Mouse (Mus musculus) midbrain, embryonic 11.5 days (tissue): ENCODE measurements around the gene Mical1. TPM values are rescaled to one million over a fixed set of nuclear protein-coding genes. Genes with fewer than 3 reads are reported as not detected.
A peak's percentile ranks its signal among the peaks of the same experiment; 100 is the strongest.
"Not testable (repeated sequence)": the region's sequence is repeated elsewhere in the genome, so short reads cannot be mapped to it uniquely, and the experiment has no call there.

Source experiments
- ATAC-seq: fragments of 200-750 bp; cut with Nextera tagmentation; 2 replicates; pipeline ENCODE4 v1.8.0; 2017; ENCODE audit warnings: moderate TSS enrichment, moderate library complexity; ENCODE audit not compliant: low FRiP score
- DNase-seq: peaks from one replicate; pipeline ENCODE4 v3.0.0; 2015; ENCODE audit warnings: low spot score; ENCODE audit errors: missing footprints
- H3K27ac ChIP-seq: fragments of 300-500 bp; sonication (generic); 2 replicates; pipeline ENCODE4 v1.5.1; 2014; ENCODE audit warnings: low read depth, low read length
- H3K27me3 ChIP-seq: fragments of 300-500 bp; sonication (generic); 2 replicates; pipeline ENCODE4 v1.6.1; 2014; ENCODE audit warnings: mild to moderate bottlenecking, low read length, moderate library complexity, mixed read lengths; ENCODE audit not compliant: control insufficient read depth, insufficient read depth
- H3K36me3 ChIP-seq: fragments of 300-500 bp; sonication (generic); 2 replicates; pipeline ENCODE4 v1.6.1; 2014; ENCODE audit warnings: mild to moderate bottlenecking, low read length, moderate library complexity, mixed read lengths; ENCODE audit not compliant: control insufficient read depth, insufficient read depth
- H3K4me1 ChIP-seq: fragments of 300-500 bp; sonication (generic); 2 replicates; pipeline ENCODE4 v1.6.1; 2014; ENCODE audit warnings: low read length; ENCODE audit not compliant: control insufficient read depth, insufficient read depth
- H3K4me2 ChIP-seq: fragments of 300-500 bp; sonication (generic); 2 replicates; pipeline ENCODE4 v1.6.1; 2014; ENCODE audit warnings: mild to moderate bottlenecking, moderate library complexity
- H3K4me3 ChIP-seq: fragments of 300-500 bp; sonication (generic); 2 replicates; pipeline ENCODE4 v1.5.1; 2014; ENCODE audit warnings: low read depth, low read length
- H3K9ac ChIP-seq: fragments of 300-500 bp; sonication (generic); 2 replicates; pipeline ENCODE4 v1.6.1; 2014; ENCODE audit warnings: low read length
- H3K9me3 ChIP-seq: fragments of 300-500 bp; sonication (generic); 2 replicates; pipeline ENCODE4 v1.6.1; 2016; ENCODE audit warnings: low read length; ENCODE audit not compliant: control insufficient read depth
- WGBS: fragments of 180-500 bp; shearing (Covaris S2); extraction: QIAGEN DNeasy Blood & Tissue Kit; methylation state at CpG from one replicate; pipeline ENCODE4 v1.1.7; 2014; 5-methylcytosine and 5-hydroxymethylcytosine counted together
- polyA plus RNA-seq: library from polyadenylated mRNA; unstranded; fragments of >200 nt; fragmentation: Nextera tagmentation; extraction: Ambion mirVana; gene quantifications from 2 replicates; pipeline ENCODE4 v1.2.1, GENCODE M21; 2014

Gene Mical1
- polyA plus RNA-seq, 1 experiment from 2014 or later: 34.0 TPM

- H3K27ac ChIP-seq, H3K9me3 ChIP-seq, H3K4me3 ChIP-seq, H3K9ac ChIP-seq, H3K27me3 ChIP-seq, H3K4me1 ChIP-seq, H3K36me3 ChIP-seq, H3K4me2 ChIP-seq: not testable (repeated sequence)
- DNase-seq: peak; percentile 91
- 1% methylated on average over 3 of the region's 3 CpGs for WGBS
- peak; percentile 46; the same call in 1 of the 2 replicates for ATAC-seq
Measured at GRCm38 (mm10) chr10:41505446-41505845, 29.3 kb downstream of the Mical1 start.

DNA sequence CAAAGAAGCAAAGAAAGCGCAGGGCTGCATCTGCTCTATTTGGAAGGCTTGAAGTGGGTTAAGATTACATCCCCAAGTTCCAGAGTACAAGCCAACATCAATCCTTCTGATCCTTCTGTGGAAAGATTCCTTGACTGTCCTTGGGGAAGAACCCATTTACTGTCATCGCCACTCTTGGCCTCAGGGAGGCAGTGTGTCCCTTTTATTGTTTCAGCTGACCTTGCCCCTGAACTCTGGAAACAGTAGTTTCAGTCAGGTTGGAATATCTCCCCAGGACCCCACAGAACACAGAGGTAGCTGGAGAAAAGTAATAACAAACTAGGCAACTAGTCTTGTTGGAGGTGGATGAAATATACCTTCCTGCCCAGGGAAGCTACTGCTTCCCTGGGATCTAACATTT is 33.0 kb downstream of the Mical1 start:
- H3K9me3 ChIP-seq: no peaks in the 10 kb centered on the region
- ATAC-seq: no peak
- H3K27ac ChIP-seq: no peak overlapping the region
- no peaks in the 10 kb centered on the region for H3K36me3 ChIP-seq
- no peak overlapping the region for H3K9ac ChIP-seq
- H3K4me3 ChIP-seq: no peak overlapping the region
- no peak overlapping the region for H3K4me2 ChIP-seq
- no peaks in the 10 kb centered on the region for H3K27me3 ChIP-seq
- DNase-seq: no peak
- no peaks in the 10 kb centered on the region for H3K4me1 ChIP-seq
- WGBS: 33% methylated on average over 2 of the region's 2 CpGs

DNA sequence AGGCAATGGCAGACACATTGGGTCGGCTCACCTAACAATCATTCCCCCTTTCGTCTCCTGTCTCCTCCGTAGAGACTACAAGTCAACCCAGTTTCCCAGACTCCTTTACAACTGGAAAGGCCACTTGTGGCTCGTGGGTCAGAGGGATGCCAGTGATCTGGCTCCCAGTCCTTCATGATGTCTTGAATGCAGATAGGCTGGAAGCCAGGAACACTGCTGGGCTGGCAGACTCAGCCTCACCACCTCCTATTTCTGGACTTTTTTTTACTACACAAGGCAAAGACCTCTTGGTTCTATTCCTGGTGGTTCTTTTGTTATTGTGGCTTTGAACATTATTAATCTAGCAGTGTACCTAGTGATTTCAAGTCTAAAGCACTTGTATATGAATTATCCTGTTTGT is 38.2 kb downstream of the Mical1 start:
- H3K27me3 ChIP-seq: no peaks in the 10 kb centered on the region
- no peak overlapping the region for H3K9ac ChIP-seq
- no peaks in the 10 kb centered on the region for H3K4me1 ChIP-seq
- no peak overlapping the region for H3K4me3 ChIP-seq
- no peak for ATAC-seq
- H3K4me2 ChIP-seq: no peak overlapping the region
- DNase-seq: no peak
- WGBS: 82% methylated on average over 4 of the region's 4 CpGs
- no peak overlapping the region for H3K27ac ChIP-seq
- H3K9me3 ChIP-seq: no peaks in the 10 kb centered on the region
- H3K36me3 ChIP-seq: no peaks in the 10 kb centered on the region

DNA sequence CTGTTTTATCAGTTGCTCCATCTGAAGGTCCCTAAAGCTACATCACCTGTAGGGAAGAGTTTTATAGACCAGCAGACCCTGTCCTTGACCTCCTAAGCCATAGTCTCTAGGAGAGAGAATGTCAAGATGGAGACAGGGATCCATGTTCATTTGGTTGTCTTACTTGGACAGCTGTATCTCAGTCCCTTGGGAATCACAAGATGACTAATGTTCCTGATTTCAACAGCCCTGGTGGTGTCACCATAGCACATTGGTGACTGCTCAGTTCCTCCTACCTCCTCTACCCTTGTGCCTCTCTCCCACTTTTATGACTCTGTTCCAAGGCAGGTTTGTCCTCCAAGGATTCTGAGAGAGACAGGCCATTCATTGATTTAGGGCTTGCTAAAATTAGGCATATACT is 38.8 kb downstream of the Mical1 start:
- Histone ChIP-seq H3K9me3 (no peaks in the 10 kb centered on the region), H3K36me3 (no peaks in the 10 kb centered on the region)

GRCm38 (mm10) chr10:41518508-41518980 is 42.4 kb downstream of the Mical1 start:
- Histone ChIP-seq H3K4me3 (peak overlapping the region; percentile 90), H3K9ac (peak overlapping the region; percentile 94), H3K27me3 (no peaks in the 10 kb centered on the region), H3K9me3 (no peaks in the 10 kb centered on the region), H3K36me3 (no peaks in the 10 kb centered on the region), H3K4me1 (peaks cover 15% of the 10 kb centered on the region), H3K4me2 (peak overlapping the region; percentile 62), H3K27ac (peak overlapping the region; percentile 93)
- DNase-seq (no peak), ATAC-seq (peak; percentile 69)
- WGBS: under 1% methylated on average over 23 of the region's 23 CpGs

More for the DNA sequence above, 38.8 kb downstream of the Mical1 start:
- Histone ChIP-seq H3K4me1 (no peaks in the 10 kb centered on the region), H3K27ac (no peak overlapping the region), H3K9ac (no peak overlapping the region), H3K27me3 (no peaks in the 10 kb centered on the region), H3K4me2 (no peak overlapping the region), H3K4me3 (no peak overlapping the region)
- no peak for ATAC-seq
- no peak for DNase-seq

GRCm38 (mm10) chr10:41518981-41519618 is 43.0 kb downstream of the Mical1 start, which contains the start of gene Cd164:
TSS of gene Cd164 (plus strand) at chr10:41519414.
- no peaks in the 10 kb centered on the region for H3K36me3 ChIP-seq
- peak within 1 kb of the TSS; percentile 93 for H3K27ac ChIP-seq
- H3K4me3 ChIP-seq: peak within 1 kb of the TSS; percentile 90
- peak within 1 kb of the TSS; percentile 62 for H3K4me2 ChIP-seq
- H3K9ac ChIP-seq: peak within 1 kb of the TSS; percentile 94
- under 1% methylated on average over 67 of the region's 69 CpGs for WGBS
- peaks cover 15% of the 10 kb centered on the region for H3K4me1 ChIP-seq
- DNase-seq (peak; percentile 99), ATAC-seq (peak; percentile 94)
- H3K9me3 ChIP-seq: no peaks in the 10 kb centered on the region
- H3K27me3 ChIP-seq: no peaks in the 10 kb centered on the region

GRCm38 (mm10) chr10:41519640-41520409 is 43.7 kb downstream of the Mical1 start:
- Histone ChIP-seq H3K4me3 (peak overlapping the region; percentile 90), H3K4me2 (peak overlapping the region; percentile 62), H3K9ac (peak overlapping the region; percentile 94), H3K27me3 (no peaks in the 10 kb centered on the region), H3K4me1 (peaks cover 15% of the 10 kb centered on the region), H3K36me3 (no peaks in the 10 kb centered on the region), H3K27ac (peak overlapping the region; percentile 93), H3K9me3 (no peaks in the 10 kb centered on the region)
- ATAC-seq (peak; percentile 68; the same call in 1 of the 2 replicates), DNase-seq (peak; percentile 94)
- under 1% methylated on average over 65 of the region's 65 CpGs for WGBS

DNA sequence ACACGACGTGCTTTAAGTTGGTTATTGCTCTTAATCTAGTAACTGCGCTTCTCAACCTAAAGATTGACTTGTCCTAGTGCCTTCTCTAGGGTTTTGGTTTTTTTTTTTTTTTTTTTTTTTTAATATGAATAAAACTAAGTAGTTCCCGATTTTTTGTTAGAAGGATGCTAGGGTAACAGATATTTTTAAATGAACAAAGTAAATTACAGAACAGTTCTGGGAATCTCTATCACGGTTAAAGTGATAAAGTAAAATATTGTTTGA is 44.2 kb downstream of the Mical1 start:
- H3K4me1 ChIP-seq: peaks cover 15% of the 10 kb centered on the region
- H3K36me3 ChIP-seq: no peaks in the 10 kb centered on the region
- WGBS: 7% methylated on average over 5 of the region's 5 CpGs
- no peaks in the 10 kb centered on the region for H3K9me3 ChIP-seq
- H3K4me3 ChIP-seq: peak overlapping the region; percentile 90
- ATAC-seq: no peak
- no peak overlapping the region for H3K27ac ChIP-seq
- no peak for DNase-seq
- H3K4me2 ChIP-seq: peak overlapping the region; percentile 62
- H3K9ac ChIP-seq: peak overlapping the region; percentile 94
- H3K27me3 ChIP-seq: no peaks in the 10 kb centered on the region

DNA sequence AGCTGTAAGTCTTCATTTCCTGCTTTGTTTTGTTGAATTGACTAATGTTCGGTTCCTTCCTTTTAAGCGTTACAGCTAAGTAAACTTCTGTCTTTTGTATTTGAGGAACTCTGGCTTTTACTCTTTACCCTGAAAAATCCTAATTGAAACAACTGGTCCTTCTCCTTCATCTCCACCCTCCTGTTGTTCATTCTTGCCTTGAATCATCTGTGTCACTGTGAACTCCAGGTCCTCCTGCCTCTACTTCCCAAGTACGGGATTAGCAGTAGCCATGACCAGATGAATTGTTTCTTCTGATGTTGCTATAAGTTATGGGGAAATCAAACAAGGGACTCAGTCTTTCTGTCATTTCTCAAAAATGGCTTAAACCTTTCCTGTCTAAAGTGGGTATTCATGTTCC is 47.3 kb downstream of the Mical1 start:
- H3K9me3 ChIP-seq: no peaks in the 10 kb centered on the region
- no peak overlapping the region for H3K4me3 ChIP-seq
- H3K36me3 ChIP-seq: no peaks in the 10 kb centered on the region
- H3K4me1 ChIP-seq: peaks cover 15% of the 10 kb centered on the region
- DNase-seq: peak; percentile 56
- no peak overlapping the region for H3K9ac ChIP-seq
- H3K27me3 ChIP-seq: no peaks in the 10 kb centered on the region
- no peak overlapping the region for H3K27ac ChIP-seq
- 86% methylated on average over 3 of the region's 3 CpGs for WGBS
- ATAC-seq: no peak
- H3K4me2 ChIP-seq: no peak overlapping the region
